Mouse (Mus musculus) heart, postnatal 36 days (tissue): ENCODE results near the gene Ccng2. TPM values are rescaled to one million over a fixed set of nuclear protein-coding genes. Genes with fewer than 3 reads are reported as not detected.

Source experiments
- DNase-seq, 2 experiments: peaks; one replicate each; pipeline ENCODE4 v3.0.0; 2021 to 2022
- intact Hi-C: fragments of 180-260 bp; cut with DNase I; formaldehyde crosslinking; loops from one replicate; pipeline ENCODE4 v1.15.1; 2025
- total RNA-seq, 2 experiments: library from RNA; stranded (reverse); gene quantifications; 2 replicates each; pipeline ENCODE4 v1.2.3; 2021

The Ccng2 gene
- 10 to 100 TPM; 19.2 to 20.8 TPM for total RNA-seq

DNA sequence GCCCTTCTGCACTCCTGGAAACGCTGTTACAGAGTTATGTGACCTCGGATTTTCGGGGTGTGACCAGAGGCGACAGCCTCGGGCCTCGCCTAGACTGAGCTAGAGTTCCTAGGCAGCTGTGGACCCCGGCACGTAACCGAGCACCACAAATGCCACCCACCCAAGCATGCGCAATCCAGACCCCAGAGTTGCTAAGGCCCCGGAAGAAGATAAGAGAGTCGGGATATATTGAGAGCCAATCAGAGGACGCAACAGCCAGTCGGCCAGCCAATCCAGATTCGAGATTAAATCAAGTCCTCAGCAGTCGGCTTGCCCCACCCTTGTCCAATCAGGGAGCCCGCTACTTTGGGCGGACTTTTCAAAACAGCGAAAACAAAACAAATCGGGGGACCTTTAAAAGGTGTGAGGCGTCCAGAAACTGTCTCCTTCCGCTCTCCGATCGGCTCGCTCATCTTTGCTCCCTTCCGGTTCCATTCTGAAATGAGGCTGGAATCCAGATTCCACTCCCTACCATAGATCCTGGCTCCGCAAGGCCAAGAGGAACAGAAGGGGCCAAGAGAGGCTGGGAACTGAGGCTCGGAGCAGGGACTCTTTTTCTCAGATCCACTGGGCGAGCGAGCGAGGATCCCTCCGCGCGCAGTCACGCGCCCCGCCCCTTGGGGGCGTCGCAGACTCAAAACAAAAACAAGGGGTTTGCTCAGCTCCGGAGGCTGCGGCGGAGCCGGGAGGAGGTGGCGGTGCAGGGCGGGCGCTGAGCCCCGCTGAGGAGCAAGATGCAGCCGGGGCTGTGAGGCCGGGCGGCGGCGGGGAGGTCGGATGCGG lies at the start of gene Ccng2:
Gene Ccng2 (plus strand): TSS at position 375 of the 822 bp plus-strand sequence.
- DNase-seq: peak; percentile 96 to 97
- intact Hi-C loops: loop anchor here (5.0 to 10.0 kb wide), 3 partner anchors 175 to 1302 kb away; partner anchors contain the start of genes Rchy1 and Sept11

- intact Hi-C loops: no loop called here
- DNase-seq: no peak
Measured at GRCm38 (mm10) chr5:93218375-93218774, 48.7 kb upstream of the Ccng2 start.

GRCm38 (mm10) chr5:93221661-93222060 lies 45.4 kb upstream of the Ccng2 start:
- intact Hi-C loops: no loop called here
- DNase-seq: peak; percentile 31 to 33

GRCm38 (mm10) chr5:93224549-93224948 lies 42.5 kb upstream of the Ccng2 start:
- no peak for DNase-seq
- intact Hi-C loops: no loop called here

- intact Hi-C loops: no loop called here
- DNase-seq: no peak
Measured at GRCm38 (mm10) chr5:93227157-93227556, 39.9 kb upstream of the Ccng2 start.

DNA sequence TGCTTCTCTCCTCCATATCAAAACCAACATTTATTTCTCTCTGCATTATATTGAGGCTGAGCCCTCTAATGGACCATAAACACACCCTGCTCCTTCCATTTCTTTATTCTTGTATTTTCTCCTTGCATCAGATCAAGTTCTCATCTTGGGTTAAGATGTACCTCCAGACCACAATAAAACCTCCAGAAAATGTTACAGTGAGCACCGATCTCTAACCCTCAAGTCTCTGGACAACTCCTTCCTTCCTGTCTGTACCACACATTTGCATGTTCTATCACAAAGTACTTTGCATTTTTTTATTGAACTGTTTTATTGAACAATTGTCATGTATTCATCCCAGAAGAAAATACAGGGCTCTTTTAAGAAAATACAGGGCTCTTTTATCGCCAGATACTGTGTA lies 37.5 kb upstream of the Ccng2 start:
- no peak for DNase-seq
- intact Hi-C loops: no loop called here

GRCm38 (mm10) chr5:93231721-93232120 lies 35.3 kb upstream of the Ccng2 start:
- intact Hi-C loops: no loop called here
- no peak for DNase-seq

DNA sequence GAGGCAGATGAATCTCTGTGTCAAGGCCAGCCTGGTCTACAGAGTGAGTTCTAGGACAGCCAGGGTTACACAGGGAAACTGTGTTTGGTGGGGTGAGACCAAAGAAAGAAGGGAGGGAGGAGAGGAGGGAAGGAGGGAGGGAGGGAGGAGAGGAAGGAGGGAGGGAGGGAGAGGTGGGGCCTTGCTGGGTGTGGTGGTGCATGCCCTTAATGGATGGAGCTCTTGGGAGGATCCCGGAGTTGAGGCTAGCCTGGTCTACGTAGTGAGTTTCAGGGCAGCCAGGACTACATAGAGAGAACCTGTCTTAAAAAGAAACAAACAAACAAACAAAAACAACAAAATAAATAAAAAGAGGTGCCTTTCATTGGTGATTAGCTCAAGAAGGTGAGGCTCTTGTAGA lies 34.2 kb upstream of the Ccng2 start:
- intact Hi-C loops: no loop called here
- no peak for DNase-seq

GRCm38 (mm10) chr5:93234130-93234529 lies 32.9 kb upstream of the Ccng2 start:
- intact Hi-C loops: no loop called here

DNA sequence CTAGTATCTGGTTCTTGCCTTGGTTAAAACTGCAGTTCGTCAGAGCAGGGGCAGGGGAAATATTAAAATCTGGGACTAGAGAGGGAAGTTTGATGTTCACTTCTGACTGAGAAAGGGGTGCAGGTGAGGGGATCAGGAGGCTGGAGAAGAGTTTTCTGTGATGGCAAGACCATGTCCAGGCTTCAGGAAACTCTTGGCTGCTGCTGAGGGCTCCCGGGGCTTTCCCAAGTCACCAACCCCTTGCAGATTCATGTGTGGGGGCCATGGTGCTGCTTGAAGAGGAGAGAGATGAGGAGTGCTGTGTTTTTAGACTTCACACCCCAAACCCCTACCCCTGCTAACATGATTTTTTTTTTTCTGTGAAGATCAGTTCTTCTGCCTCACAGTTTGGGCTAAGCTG lies 32.5 kb upstream of the Ccng2 start:
- DNase-seq: no peak
- intact Hi-C loops: no loop called here

More at GRCm38 (mm10) chr5:93234130-93234529, 32.9 kb upstream of the Ccng2 start:
- DNase-seq: no peak

DNA sequence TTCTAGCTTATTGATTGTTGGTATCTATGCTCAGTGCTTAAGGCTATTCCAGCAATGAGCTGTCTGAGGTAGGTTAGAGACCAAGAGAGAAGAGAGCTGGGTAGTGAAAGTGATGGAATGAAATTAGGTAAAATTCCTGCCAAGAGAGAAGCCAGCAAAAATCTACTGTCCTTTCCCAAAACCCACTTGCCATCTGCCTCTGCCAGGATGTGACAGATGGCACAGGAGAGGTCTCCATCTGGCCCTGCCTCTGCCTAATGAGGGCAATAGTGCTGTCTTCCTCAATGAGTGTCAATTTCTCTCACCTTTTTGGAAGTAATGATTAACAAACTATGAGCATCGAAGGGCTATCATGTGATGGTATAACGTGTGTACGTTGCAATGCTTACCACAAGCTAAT lies 31.2 kb upstream of the Ccng2 start:
- intact Hi-C loops: no loop called here
- no peak for DNase-seq

DNA sequence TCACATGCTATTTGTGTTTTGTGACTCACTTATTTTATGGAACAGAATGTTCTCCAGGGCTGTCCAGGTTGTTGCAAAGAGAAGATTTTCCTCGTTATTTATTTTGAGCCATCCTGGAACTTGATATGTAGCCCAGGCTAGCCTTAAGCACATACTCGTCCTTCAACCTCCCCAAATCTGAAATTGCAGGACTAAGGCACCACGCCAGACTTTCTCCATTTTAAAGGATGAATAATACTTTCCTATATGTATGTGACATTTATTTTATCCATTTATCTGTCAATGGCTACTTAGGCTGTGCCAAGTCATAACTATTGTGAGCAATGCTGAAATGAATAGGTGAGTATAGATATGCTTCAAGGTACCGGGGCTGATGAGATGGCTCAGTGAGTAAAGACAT lies 30.5 kb upstream of the Ccng2 start:
- intact Hi-C loops: no loop called here
- DNase-seq: no peak

DNA sequence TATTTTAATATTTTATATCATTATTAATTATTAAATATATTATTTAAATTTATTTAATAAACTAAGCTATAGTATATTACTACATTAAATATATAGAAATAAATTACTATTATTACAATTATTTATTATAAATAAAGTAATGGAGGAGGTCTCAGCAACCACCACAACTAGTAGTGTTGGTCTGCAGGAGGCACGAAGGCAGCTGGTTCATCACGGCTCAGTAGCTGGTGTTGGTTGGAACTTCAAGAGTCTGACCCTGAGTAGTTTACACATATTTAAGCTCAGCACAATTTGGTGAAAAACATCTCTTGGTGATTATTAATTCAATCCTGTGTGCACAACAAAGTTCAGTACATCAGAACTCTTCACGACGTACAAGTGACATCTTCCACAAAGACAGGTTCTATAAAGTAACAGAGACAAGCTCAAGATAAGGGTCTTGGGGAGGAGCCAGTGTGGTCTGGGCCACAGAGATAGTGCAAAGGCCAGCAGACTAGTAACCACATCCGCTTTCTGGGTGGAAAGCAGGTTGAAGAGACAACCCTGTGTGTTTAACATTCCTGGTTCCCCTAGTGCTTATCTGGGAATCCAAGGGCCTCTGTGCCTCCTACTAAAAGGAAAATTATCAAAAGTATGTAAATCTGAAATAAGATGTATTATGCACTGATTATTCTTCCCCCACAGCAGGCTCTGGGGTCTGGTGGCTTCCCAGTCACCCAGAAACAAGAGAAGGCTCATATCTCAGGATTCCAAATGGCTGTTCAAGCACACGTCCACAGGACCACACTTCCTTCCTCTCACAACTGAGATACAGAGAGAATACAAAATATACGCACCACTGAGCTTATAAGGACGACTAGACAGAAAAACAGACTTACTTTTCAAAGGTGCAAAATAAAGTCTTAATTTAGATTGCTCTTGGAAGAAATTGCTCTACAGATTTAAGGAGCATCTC lies 27.2 kb upstream of the Ccng2 start:
- intact Hi-C loops: no loop called here
- no peak for DNase-seq

GRCm38 (mm10) chr5:93245280-93245679 lies 21.8 kb upstream of the Ccng2 start:
- DNase-seq: no peak
- intact Hi-C loops: no loop called here

DNA sequence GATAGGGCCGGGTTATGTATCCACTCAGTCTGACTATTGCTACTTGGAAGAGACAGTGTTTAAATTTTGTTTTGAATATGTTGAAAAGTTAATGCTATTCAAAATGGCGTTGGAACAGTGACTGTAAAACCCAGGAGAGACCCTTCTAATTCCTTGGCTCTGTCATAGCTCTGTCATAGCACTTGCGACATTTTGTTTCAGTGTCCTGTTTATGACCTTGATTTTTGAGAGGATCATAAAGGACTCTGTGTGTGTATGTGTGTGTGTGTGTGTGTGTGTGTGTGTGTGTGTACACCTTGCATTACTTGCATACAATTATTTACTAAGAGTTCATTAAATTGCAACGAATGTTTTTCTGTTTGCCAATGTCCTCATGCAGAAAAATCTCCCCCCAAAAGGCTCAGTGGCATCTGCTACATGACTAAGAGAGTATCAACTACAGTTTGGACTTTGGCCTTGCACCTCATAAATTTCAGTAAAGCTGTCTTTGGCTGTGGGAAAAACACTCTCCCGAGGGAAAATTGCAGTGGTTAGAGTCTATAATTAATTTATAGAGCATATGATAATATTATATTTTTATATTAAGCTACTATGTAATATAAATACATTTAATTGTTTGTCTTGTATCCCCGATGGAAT lies 17.0 kb upstream of the Ccng2 start:
- intact Hi-C loops: no loop called here
- DNase-seq: no peak

GRCm38 (mm10) chr5:93251001-93251760 lies 15.9 kb upstream of the Ccng2 start:
- DNase-seq: peak; percentile 62 to 67

DNA sequence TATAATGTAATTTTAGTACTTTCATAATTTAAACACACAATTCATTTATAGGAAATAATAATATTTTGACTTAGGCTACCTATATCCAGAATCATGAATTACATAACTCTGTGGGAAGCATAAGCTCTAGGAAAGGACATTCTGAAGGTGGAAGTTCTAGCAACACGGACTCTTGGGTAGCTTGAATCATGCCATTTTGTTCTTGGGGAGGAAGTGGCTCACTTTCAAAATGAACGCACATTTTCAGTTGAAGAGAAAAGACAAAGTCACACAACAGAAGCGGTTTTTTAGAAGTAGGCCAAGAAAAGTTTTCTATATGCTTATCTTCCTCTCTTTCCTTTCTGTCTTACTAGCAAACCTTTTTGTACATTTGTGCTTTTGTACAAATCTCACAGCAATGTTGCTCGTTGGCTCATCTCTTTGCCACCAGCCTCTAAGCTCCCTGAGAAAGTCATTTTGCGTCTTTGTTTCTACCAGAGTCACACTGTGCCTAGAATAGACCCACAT lies 11.2 kb upstream of the Ccng2 start:
- intact Hi-C loops: no loop called here

More at GRCm38 (mm10) chr5:93251001-93251760, 15.9 kb upstream of the Ccng2 start:
- intact Hi-C loops: no loop called here

DNA sequence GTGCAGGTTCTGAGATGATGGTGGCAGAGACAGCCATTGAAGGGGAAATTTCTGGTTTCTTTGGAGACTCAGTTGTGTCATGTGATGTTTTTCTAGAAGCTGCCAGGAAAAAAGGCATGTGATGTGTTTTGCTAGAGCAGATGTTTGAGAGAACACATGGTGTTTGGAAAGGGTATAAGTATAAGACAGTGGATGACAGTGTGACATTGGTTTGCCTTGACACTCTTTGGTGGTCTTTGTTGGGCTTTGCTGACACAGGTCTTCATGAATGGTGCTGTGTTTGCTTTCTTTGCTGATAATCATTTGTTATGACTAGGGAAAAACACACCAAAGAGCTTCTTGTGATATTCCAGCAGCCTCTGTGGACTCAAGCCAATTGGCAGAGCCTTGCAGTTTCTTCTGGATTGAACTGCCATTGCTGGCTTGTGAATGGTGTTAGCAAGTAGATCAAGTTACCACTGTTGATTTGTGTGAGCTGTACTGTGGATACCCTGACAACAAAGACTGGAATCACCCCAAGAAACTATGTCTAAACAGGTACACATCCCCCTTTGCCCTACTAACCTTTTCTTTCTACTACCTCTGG lies 10.1 kb upstream of the Ccng2 start:
- intact Hi-C loops: no loop called here
- no peak for DNase-seq

More for the DNA sequence above, 11.2 kb upstream of the Ccng2 start:
- no peak for DNase-seq

GRCm38 (mm10) chr5:93259349-93259748 lies 7.7 kb upstream of the Ccng2 start:
- intact Hi-C loops: no loop called here
- DNase-seq: no peak
